Mouse (Mus musculus) lung, postnatal 14 days (tissue): ENCODE results near the gene Olfr1196.
"Not testable (repeated sequence)": the region's sequence is repeated elsewhere in the genome, so short reads cannot be mapped to it uniquely, and the experiment has no call there.

Experiments used
- DNase-seq: peaks from one replicate; pipeline ENCODE4 v3.0.0; 2021

Gene Olfr1196

GRCm38 (mm10) chr2:88704497-88704896 is at the start of gene Olfr1196:
Gene Olfr1196, minus strand, starts transcription at chr2:88704597.
- DNase-seq: no peak

- no peak for DNase-seq
Measured at GRCm38 (mm10) chr2:88751270-88751669, 46.9 kb upstream of the Olfr1196 start, which contains the start of gene Olfr1198. Gene Olfr1198, minus strand, starts transcription at chr2:88751370.

- DNase-seq: no peak
Measured at GRCm38 (mm10) chr2:88743379-88743778, 39.0 kb upstream of the Olfr1196 start.

GRCm38 (mm10) chr2:88732266-88732665 is 27.9 kb upstream of the Olfr1196 start, which contains the start of gene Olfr1197:
Gene Olfr1197, minus strand, starts transcription at chr2:88732366.
- no peak for DNase-seq

- no peak for DNase-seq
Measured at GRCm38 (mm10) chr2:88689087-88689486, 15.3 kb downstream of the Olfr1196 start, which contains the start of gene Olfr1195. Gene Olfr1195, minus strand, starts transcription at chr2:88689187.

- DNase-seq: not testable (repeated sequence)
Measured at GRCm38 (mm10) chr2:88675328-88675727, 29.1 kb downstream of the Olfr1196 start, which contains the start of gene Olfr1193. Gene Olfr1193, plus strand, starts transcription at chr2:88675628.

GRCm38 (mm10) chr2:88648209-88648608 is 56.2 kb downstream of the Olfr1196 start, which contains the start of gene Olfr1192-ps1:
Gene Olfr1192-ps1, plus strand, starts transcription at chr2:88648509.
- no peak for DNase-seq
